Mouse (Mus musculus) liver, adult 2 months (tissue): Measurements from ENCODE around the gene Krt87.

Experiments
- CTCF ChIP-seq: fragments of 200-500 bp; IDR thresholded peaks from 2 replicates; pipeline ENCODE4 v1.5.1; 2011; ENCODE audit warnings: low read depth, low read length, control low read depth
- POLR2A ChIP-seq: fragments of 200-500 bp; IDR thresholded peaks from 2 replicates; pipeline ENCODE4 v1.6.1; 2011; ENCODE audit warnings: low read length, control low read depth; ENCODE audit not compliant: insufficient read depth; ENCODE audit errors: extremely low read depth

DNA sequence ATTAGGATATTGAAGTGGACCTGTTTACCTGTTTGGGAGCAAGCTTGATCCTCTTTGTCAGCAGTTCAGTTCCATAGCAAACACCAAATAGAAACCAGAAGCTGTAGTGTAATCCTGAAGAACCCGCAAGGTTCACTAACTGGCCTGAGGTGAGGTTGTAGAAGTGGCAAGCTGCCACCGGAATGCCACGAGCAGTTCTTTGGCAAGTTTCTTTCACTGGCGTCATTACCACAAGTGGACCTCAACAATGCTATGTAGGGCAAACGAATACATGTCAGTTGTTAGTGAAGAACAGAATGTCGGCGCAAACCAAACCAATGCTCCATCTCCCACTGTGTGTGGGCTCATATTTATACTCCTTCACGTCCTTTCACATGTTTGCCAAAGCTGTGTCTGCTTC lies 40.3 kb downstream of the Krt87 start:
- TF ChIP-seq POLR2A (no peak), CTCF (no peak)
